Mouse (Mus musculus) hindbrain, embryonic 11.5 days (tissue): Measurements from ENCODE around the gene Pknox2. TPM values are rescaled to one million over a fixed set of nuclear protein-coding genes. Genes with fewer than 3 reads are reported as not detected.

Source experiments
- ATAC-seq: fragments of 200-750 bp; cut with Nextera tagmentation; 2 replicates; pipeline ENCODE4 v1.8.0; 2017; ENCODE audit warnings: mild to moderate bottlenecking, moderate TSS enrichment, moderate library complexity; ENCODE audit not compliant: low FRiP score
- DNase-seq: peaks from one replicate; pipeline ENCODE4 v3.0.0-alpha.2; 2015; ENCODE audit warnings: low spot score
- H3K27ac ChIP-seq: fragments of 300-500 bp; sonication (generic); 2 replicates; pipeline ENCODE4 v1.5.1; 2014; ENCODE audit warnings: mild to moderate bottlenecking, low read depth, low read length
- H3K27me3 ChIP-seq: fragments of 300-500 bp; sonication (generic); 2 replicates; pipeline ENCODE4 v1.6.1; 2014; ENCODE audit warnings: mild to moderate bottlenecking, low read length, moderate library complexity, mixed read lengths; ENCODE audit not compliant: control insufficient read depth, insufficient read depth
- H3K36me3 ChIP-seq: fragments of 300-500 bp; sonication (generic); 2 replicates; pipeline ENCODE4 v1.6.1; 2014; ENCODE audit warnings: mild to moderate bottlenecking, low read length, moderate library complexity, mixed read lengths; ENCODE audit not compliant: control insufficient read depth, insufficient read depth
- H3K4me1 ChIP-seq: fragments of 300-500 bp; sonication (generic); replicated peaks from 2 replicates; pipeline ENCODE4 v1.6.1; 2014; ENCODE audit warnings: low read length, mixed read lengths; ENCODE audit not compliant: control insufficient read depth, insufficient read depth
- H3K4me2 ChIP-seq: fragments of 300-500 bp; sonication (generic); replicated peaks from 2 replicates; pipeline ENCODE4 v1.6.1; 2014; ENCODE audit warnings: mild to moderate bottlenecking, low read depth, low read length
- H3K4me3 ChIP-seq: fragments of 300-500 bp; sonication (generic); 2 replicates; pipeline ENCODE4 v1.5.1; 2014; ENCODE audit warnings: low read depth, low read length
- H3K9ac ChIP-seq: fragments of 300-500 bp; sonication (generic); 2 replicates; pipeline ENCODE4 v1.6.1; 2014; ENCODE audit warnings: low read depth, low read length
- H3K9me3 ChIP-seq: fragments of 300-500 bp; sonication (generic); 2 replicates; pipeline ENCODE4 v1.6.1; 2016; ENCODE audit warnings: low read length; ENCODE audit not compliant: control insufficient read depth
- WGBS: fragments of 180-500 bp; shearing (Covaris S2); extraction: QIAGEN DNeasy Blood & Tissue Kit; methylation state at CpG from one replicate; pipeline ENCODE4 v1.1.7; 2014; 5-methylcytosine and 5-hydroxymethylcytosine counted together
- polyA plus RNA-seq: library from polyadenylated mRNA; unstranded; fragments of >200 nt; fragmentation: Nextera tagmentation; extraction: Ambion mirVana; gene quantifications from 2 replicates; pipeline ENCODE4 v1.2.1, GENCODE M21; 2014

Gene Pknox2
- polyA plus RNA-seq, 1 experiment from 2014 or later = 18.8 TPM

- Histone ChIP-seq H3K27ac (no peak overlapping the region), H3K4me1 (peaks cover 6% of the 10 kb centered on the region; the same call in 1 of the 2 replicates), H3K4me2 (no peak overlapping the region), H3K9ac (no peak overlapping the region), H3K4me3 (no peak overlapping the region), H3K36me3 (no peaks in the 10 kb centered on the region), H3K9me3 (no peaks in the 10 kb centered on the region), H3K27me3 (no peaks in the 10 kb centered on the region)
- DNase-seq = no peak
- ATAC-seq = no peak
- 49% methylated on average over 5 of the region's 5 CpGs for WGBS
Measured at GRCm38 (mm10) chr9:37103778-37104177, 43.4 kb downstream of the Pknox2 start.

GRCm38 (mm10) chr9:37101059-37101940 lies 45.9 kb downstream of the Pknox2 start:
- H3K4me2 ChIP-seq = no peak overlapping the region

GRCm38 (mm10) chr9:37099595-37099994 lies 47.6 kb downstream of the Pknox2 start:
- 32% methylated on average over 3 of the region's 3 CpGs for WGBS
- peaks cover 14% of the 10 kb centered on the region for H3K4me1 ChIP-seq
- DNase-seq = no peak
- no peak overlapping the region; the same call in 1 of the 2 replicates for H3K27ac ChIP-seq
- no peak overlapping the region for H3K4me3 ChIP-seq
- no peak overlapping the region for H3K9ac ChIP-seq
- no peaks in the 10 kb centered on the region for H3K27me3 ChIP-seq
- no peak overlapping the region for H3K4me2 ChIP-seq
- H3K36me3 ChIP-seq = no peaks in the 10 kb centered on the region
- no peaks in the 10 kb centered on the region for H3K9me3 ChIP-seq
- ATAC-seq = 0 out of 2 replicates have a peak, but pooled peaks have one; percentile 36

More at GRCm38 (mm10) chr9:37101059-37101940, 45.9 kb downstream of the Pknox2 start:
- Histone ChIP-seq H3K27me3 (no peaks in the 10 kb centered on the region), H3K4me3 (no peak overlapping the region), H3K4me1 (peaks cover 7% of the 10 kb centered on the region; the same call in 1 of the 2 replicates), H3K36me3 (no peaks in the 10 kb centered on the region), H3K27ac (peak overlapping the region; percentile 32), H3K9ac (no peak overlapping the region), H3K9me3 (no peaks in the 10 kb centered on the region)
- peak; percentile 51 for DNase-seq
- WGBS = 18% methylated on average over 11 of the region's 11 CpGs
- peak; percentile 77 for ATAC-seq

- no peak for DNase-seq
- Histone ChIP-seq H3K9me3 (no peaks in the 10 kb centered on the region), H3K4me3 (no peak overlapping the region), H3K36me3 (no peaks in the 10 kb centered on the region), H3K27me3 (no peaks in the 10 kb centered on the region), H3K4me2 (no peak overlapping the region), H3K9ac (no peak overlapping the region), H3K27ac (no peak overlapping the region), H3K4me1 (peaks cover 21% of the 10 kb centered on the region)
- ATAC-seq = no peak
- 87% methylated on average over 3 of the region's 3 CpGs for WGBS
Measured at GRCm38 (mm10) chr9:37098600-37098999, 48.6 kb downstream of the Pknox2 start.

- Histone ChIP-seq H3K9ac (no peak overlapping the region), H3K4me3 (no peak overlapping the region), H3K4me2 (no peak overlapping the region), H3K27me3 (no peaks in the 10 kb centered on the region), H3K9me3 (no peaks in the 10 kb centered on the region), H3K36me3 (no peaks in the 10 kb centered on the region), H3K4me1 (peaks cover 21% of the 10 kb centered on the region), H3K27ac (0 out of 2 replicates have a peak overlapping the region, but pooled peaks have one; percentile 2)
- ATAC-seq = peak; percentile 61
- peak; percentile 28 for DNase-seq
- WGBS = 25% methylated on average over 11 of the region's 11 CpGs
Measured at GRCm38 (mm10) chr9:37094230-37094990, 52.8 kb downstream of the Pknox2 start.

- Histone ChIP-seq H3K9me3 (no peaks in the 10 kb centered on the region), H3K27ac (peak overlapping the region; percentile 67), H3K4me3 (no peak overlapping the region), H3K4me1 (peaks cover 21% of the 10 kb centered on the region), H3K9ac (no peak overlapping the region), H3K36me3 (no peaks in the 10 kb centered on the region), H3K27me3 (no peaks in the 10 kb centered on the region), H3K4me2 (no peak overlapping the region)
- WGBS = under 1% methylated on average over 5 of the region's 5 CpGs
- ATAC-seq = peak; percentile 73
- peak; percentile 75 for DNase-seq
Measured at GRCm38 (mm10) chr9:37093086-37093485, 54.1 kb downstream of the Pknox2 start.

- H3K9me3 ChIP-seq = no peaks in the 10 kb centered on the region
- H3K27me3 ChIP-seq = no peaks in the 10 kb centered on the region
- peaks cover 17% of the 10 kb centered on the region for H3K4me1 ChIP-seq
- ATAC-seq = no peak
- H3K4me3 ChIP-seq = no peak overlapping the region
- no peak overlapping the region for H3K9ac ChIP-seq
- no peak for DNase-seq
- 48% methylated on average over 6 of the region's 6 CpGs for WGBS
- H3K4me2 ChIP-seq = no peak overlapping the region
- H3K36me3 ChIP-seq = no peaks in the 10 kb centered on the region
- no peak overlapping the region for H3K27ac ChIP-seq
Measured at GRCm38 (mm10) chr9:37089894-37090652, 57.1 kb downstream of the Pknox2 start.

- Histone ChIP-seq H3K9ac (no peak overlapping the region), H3K27ac (no peak overlapping the region), H3K4me2 (no peak overlapping the region), H3K27me3 (no peaks in the 10 kb centered on the region), H3K4me1 (no peaks in the 10 kb centered on the region; the same call in 1 of the 2 replicates), H3K9me3 (no peaks in the 10 kb centered on the region), H3K36me3 (no peaks in the 10 kb centered on the region), H3K4me3 (no peak overlapping the region)
- no peak for ATAC-seq
- no peak for DNase-seq
- WGBS = 91% methylated on average over 2 of the region's 2 CpGs
Measured at GRCm38 (mm10) chr9:37085370-37085769, 61.8 kb downstream of the Pknox2 start.
